Mouse (Mus musculus) ovary, postnatal 36 days (tissue): Measurements from ENCODE around the gene Nnmt.

Source experiments
- DNase-seq: peaks from one replicate; pipeline ENCODE4 v3.0.0; 2022; ENCODE audit warnings: low spot score, mixed read lengths

The Nnmt gene

GRCm38 (mm10) chr9:48635576-48636350, 30.8 kb upstream of the Nnmt start:
- no peak for DNase-seq

- DNase-seq = no peak
Observed at GRCm38 (mm10) chr9:48633147-48633546, 28.2 kb upstream of the Nnmt start.

DNA sequence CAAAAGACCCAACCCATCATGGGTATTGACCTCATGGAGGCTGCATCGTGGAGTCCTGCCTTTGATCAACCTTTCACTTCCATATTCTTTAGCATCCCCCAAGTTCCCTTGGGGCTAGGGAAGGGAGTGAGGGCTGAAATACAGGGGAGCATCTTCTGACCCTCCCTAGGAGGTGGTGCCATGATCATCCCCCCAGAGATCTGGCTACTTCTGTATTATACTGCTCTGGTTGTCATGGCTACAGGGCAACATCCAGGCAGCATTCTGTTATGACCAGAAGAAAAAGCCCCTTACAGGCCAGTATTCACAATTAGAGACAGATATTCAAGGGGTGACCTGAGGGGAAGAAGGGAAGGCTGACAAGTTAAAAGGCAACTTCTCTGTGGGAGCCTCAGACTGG, 14.3 kb upstream of the Nnmt start:
- DNase-seq = no peak

DNA sequence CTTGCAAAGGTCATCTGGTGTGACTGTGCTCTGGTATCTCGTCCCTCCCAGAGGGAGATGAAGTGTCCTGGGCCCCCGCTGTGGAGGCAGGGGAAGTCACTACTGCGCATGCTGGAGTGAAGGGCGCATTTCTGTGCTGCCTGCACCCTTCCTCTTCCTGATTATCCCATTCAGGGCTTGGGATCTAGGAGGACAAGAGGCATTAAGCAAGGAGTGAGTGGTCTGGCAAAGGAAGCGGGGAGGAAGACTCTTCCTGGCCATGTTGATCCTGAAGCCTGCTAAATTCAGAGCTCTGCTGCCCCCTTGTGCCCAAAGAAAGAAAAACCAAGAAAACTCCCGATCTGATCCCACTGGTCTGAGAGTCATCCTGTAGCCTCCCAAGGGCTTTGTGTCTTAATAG, 13.6 kb upstream of the Nnmt start:
- peak; percentile 27 for DNase-seq

GRCm38 (mm10) chr9:48618111-48618510, 13.2 kb upstream of the Nnmt start:
- DNase-seq = peak; percentile 46

- DNase-seq = no peak
Observed at GRCm38 (mm10) chr9:48617511-48618010, 12.6 kb upstream of the Nnmt start.

GRCm38 (mm10) chr9:48613221-48613620, 8.3 kb upstream of the Nnmt start:
- no peak for DNase-seq

DNA sequence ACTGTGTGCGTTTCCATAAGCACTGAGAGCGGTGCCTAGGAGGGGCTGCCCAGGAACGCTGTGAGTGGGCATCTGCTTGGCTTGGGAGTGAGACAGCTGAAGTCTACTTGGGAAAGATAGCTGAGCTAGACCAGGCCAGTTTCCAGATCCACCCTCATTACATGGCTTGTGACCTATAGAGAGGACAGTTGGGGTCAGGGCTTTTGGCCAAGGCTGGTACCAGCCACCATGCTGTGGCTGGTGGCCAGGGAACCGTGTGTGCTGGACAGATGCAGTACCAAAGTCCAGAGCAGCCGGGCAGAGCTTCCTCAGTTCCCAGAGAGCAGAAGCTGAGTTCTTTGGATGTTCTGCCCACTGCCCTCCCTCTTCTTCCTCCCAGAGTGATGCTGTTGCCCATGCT, 7.6 kb upstream of the Nnmt start:
- DNase-seq = no peak

- DNase-seq = no peak
Observed at GRCm38 (mm10) chr9:48611032-48611431, 6.1 kb upstream of the Nnmt start.

DNA sequence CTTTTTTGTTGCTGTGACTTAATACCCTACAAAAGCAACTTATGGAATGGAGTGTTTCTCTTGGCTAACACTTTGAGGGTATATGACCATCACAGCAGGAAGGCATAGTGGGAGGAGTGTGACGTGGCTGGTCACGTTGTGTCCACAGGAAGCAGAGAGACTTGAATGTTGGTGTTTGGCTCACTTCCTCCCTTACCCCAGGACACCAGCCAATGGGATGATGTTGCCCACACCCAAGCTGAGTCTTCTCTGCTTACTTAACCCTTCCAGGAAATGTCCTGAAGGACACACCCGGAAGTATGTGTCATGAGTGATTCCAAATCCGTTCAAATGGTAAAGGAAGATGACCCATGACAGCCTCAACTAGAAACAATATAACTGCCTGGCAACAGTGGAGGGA, 4.8 kb upstream of the Nnmt start:
- DNase-seq = no peak

DNA sequence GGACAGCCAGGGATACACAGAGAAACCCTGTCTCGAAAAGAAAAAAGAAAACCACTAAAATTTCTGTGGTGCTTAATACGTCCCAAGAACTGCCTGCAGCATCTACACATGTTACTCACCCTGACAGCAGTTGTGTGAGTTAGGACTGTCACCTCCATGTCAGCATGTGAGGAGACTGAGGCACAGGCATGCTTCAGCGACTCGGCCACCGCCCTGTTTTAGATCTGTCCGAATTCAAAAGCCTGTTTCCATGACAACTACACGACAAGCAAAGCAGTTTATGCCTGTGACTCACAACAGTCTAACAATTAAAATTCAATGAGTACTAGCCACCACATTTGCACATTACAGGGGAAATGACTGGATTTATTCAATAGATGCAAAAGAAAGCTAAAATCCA, 2.5 kb upstream of the Nnmt start:
- DNase-seq = no peak

GRCm38 (mm10) chr9:48606171-48606570, 1.2 kb upstream of the Nnmt start:
- DNase-seq = no peak

GRCm38 (mm10) chr9:48605697-48606096, 744 bp upstream of the Nnmt start:
- DNase-seq = no peak

DNA sequence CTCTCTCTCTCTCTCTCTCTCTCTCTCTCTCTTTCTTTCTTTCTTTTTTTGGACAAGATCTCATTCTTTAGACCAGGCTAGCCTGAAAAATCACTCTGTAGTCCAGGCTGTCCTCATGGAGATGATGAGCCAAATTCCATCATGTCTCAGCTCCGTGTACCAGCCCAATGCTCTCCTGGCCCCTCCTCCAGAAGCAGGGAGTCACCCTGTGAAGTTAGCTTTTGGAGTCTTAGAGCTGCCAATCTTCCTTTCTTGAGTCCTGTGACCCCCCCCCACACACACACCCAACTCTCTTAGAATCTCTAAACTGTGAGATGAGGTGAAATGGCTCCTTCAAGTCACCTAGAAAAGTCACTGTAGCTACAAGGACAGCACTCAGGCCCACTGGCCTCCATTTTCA, 727 bp downstream of the Nnmt start:
- DNase-seq = no peak

DNA sequence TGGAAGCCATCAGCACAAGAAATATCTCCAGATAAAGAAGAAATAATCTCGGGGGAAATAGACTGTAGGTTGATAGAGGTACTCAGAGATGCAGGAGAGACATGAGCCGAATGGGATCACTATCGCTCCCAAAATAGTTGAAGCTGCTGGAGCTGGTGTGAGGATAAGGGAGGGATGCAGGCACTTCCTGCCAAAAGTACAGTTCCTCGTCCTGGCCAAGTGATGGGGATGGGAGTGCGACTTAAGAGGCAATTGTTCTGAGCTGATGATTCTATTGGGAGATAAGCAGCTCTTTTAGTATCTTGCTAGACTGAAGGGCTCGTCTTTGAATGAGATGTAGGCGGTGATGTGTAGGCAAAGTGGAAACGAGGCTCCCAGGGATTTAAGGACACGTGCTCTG, 4.1 kb downstream of the Nnmt start:
- no peak for DNase-seq

- DNase-seq = no peak
Observed at GRCm38 (mm10) chr9:48600066-48600465, 4.9 kb downstream of the Nnmt start.

- no peak for DNase-seq
Observed at GRCm38 (mm10) chr9:48597494-48597893, 7.5 kb downstream of the Nnmt start.

DNA sequence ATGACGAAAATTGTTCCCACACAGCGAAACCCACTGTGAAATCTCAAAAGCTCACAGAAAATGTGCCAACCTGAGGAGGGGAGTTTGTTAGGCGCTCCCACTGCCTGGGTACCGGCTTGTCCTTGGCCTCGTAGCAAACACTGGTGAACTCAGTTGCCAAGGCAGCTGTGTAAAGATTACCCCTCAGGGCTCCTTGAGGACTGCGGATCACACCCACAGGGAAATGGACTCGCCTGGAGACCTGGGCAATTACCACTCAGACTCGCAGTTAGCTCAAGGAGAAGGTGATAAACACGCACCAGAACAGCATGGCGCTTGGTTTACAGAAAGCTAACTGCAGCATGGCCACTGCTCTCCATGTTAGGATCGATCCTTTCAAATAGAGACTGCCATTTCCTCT, 8.0 kb downstream of the Nnmt start:
- no peak for DNase-seq

DNA sequence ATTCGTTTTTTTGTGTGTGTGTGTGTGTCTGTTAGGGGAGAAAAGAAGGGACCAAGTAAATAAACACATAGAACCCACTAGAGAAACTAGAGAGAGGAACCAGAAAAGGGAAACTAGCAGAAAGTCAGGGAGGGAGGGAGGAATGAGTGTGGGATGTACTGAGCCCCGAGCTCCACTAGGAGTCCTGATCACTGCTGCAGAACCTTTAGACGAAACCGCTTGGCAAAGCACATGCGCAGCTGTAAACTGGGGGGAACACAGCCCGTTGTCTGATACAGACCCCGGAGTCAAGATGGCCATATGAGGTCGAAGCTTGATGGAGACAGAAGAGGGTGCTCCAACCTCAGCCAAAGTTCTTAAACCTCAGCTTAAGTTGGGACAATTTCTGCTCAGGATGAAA, 11.0 kb downstream of the Nnmt start:
- no peak for DNase-seq

- no peak for DNase-seq
Observed at GRCm38 (mm10) chr9:48590606-48591005, 14.3 kb downstream of the Nnmt start.

DNA sequence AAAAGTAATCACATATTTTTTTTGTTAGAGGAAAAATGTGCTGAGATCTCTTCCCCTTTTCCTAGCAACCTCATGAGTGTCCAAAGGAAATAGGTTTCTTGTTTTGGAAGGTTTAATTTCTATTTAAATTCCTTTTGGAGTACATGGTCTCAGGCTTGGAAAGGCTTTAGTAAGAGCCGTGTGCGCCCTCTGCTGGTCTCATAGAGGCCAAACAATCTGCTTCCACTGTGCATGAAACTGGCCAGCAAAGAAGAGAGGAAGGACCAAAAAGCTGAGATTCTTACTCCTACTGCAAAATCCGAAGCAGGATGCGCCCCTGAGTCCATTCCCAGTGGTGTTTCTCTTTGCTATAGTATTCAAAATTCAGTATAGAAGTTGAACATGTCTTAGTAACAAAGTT, 18.6 kb downstream of the Nnmt start:
- peak; percentile 48 for DNase-seq

DNA sequence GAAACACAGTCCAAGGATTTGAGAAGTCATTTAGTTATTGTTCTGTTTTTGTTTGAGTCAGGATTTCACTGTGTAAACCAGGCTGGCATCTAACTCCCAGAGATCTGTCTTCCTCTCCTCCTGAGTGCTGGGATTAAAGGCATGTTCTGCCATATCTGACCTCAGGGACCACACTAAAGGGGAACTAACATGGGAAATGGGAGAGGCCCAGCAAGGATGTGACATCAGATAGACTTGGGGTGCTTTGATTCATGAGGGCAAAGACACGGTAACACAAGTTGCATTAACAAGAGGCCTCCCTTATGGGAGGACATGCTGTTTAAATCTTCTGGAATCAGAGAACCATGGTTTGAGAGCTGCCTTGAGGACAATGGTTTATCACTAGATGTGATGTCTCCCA, 24.1 kb downstream of the Nnmt start:
- no peak for DNase-seq

GRCm38 (mm10) chr9:48562388-48562787, 42.6 kb downstream of the Nnmt start:
- no peak for DNase-seq

DNA sequence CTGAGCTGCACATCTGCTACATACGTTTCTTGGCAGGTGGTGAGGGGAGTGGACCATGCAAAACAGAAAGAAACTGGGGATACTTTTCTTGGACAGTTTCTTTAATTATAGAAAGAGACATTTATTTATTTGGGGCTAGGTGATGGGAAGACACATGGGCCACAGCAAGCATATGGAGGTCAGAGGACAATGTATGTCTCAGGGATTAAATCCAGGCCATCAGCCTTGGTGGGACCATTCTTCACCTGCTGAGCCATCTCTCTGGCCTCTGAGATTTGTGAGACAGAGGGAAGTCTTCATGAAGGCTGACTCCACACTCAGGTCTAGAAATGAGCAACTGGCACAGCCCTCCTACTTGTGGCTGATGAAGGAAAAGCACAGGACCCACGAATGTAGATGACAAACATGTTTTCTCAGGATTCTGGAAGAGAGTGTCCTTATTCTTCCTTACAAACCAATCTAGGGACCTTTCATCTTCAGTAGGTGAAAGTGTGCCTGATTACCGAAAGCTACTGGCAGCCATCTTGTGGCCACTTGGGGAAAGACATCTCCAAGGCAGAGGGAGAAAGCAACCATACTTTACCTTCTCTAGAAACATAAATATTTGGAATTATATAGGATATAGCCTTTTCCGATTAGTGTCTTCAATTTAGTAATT, 45.3 kb downstream of the Nnmt start:
- peak; percentile 28 for DNase-seq
